In the genomic region with DNA sequence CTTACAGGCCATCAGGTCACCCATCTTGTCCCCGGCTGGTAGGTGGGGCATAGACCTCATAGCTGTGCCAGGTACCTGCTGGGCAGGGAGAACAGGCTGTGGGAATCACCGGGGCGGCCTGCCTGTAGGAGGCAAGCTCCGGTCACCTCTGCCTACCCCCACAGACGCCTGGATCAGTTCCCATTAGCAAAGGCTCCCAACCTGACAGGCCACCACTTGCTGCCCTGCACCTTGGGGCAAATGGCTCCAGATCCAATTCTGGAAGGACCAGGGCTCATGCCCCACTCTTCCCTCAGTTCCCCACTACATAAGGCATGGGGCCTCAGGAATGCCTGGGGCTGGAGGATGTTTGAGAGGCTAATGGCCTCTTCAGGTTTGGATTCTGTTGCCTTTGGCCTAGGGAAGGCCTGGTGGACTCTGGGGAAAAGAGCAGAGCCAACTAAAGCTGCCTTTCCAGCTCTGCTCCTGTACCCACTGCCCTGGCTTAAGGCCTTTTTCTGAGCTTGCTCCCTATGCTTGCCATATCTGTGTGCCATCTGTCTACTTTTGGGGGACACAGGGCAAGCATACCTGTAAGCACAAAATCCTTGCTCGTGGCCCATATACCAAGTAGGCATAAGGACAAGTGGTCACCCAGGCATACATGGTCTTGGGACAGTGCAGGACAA, we compare ENCODE assay signal across 24 mouse cellular contexts. TPM values are rescaled to one million over a fixed set of nuclear protein-coding genes. Genes with fewer than 3 reads are reported as not detected.
A peak's percentile ranks its signal among the peaks of the same experiment; 100 is the strongest.
DNase-seq lines count a peak whose midpoint lies in the region; ATAC-seq lines count a peak whose summit lies in the region.
"Had no signal": no experiment of that assay in that cellular context is flagged by ENCODE, and none has a peak within 500 bp of the region (broad histone marks: within the 10 kb centered on the region; RNA-seq: fewer than 3 reads in every experiment).

No protein-coding gene starts in this region.

- no peaks in the 10 kb centered on the region for H3K9me3 ChIP-seq in forebrain, embryonic 10.5 days
- no peaks in the 10 kb centered on the region for H3K9me3 ChIP-seq in forebrain, embryonic 16.5 days (ENCODE audit: control insufficient read depth, low read length)
- H3K9me3 ChIP-seq in hindbrain, embryonic 10.5 days, result no peaks in the 10 kb centered on the region
- H3K9me3 ChIP-seq in hindbrain, embryonic 11.5 days (ENCODE audit: control insufficient read depth, low read length), result no peaks in the 10 kb centered on the region
- no peaks in the 10 kb centered on the region for H3K9me3 ChIP-seq in neural tube, embryonic 11.5 days (ENCODE audit: control insufficient read depth, low read length)
- no peaks in the 10 kb centered on the region for H3K9me3 ChIP-seq in embryonic facial prominence, embryonic 15.5 days (replicated peaks)
- H3K9me3 ChIP-seq: heart, embryonic 13.5 days; intestine, embryonic 15.5 days had no signal

- H3K27me3 ChIP-seq in forebrain, embryonic 10.5 days (ENCODE audit: poor library complexity, severe bottlenecking), result peaks cover 6% of the 10 kb centered on the region
- H3K27me3 ChIP-seq in forebrain, embryonic 16.5 days (replicated peaks; ENCODE audit: control insufficient read depth, insufficient read depth, low read length), result no peaks in the 10 kb centered on the region
- H3K27me3 ChIP-seq in hindbrain, embryonic 10.5 days (ENCODE audit: insufficient read depth, poor library complexity, severe bottlenecking), result 0 out of 2 replicates have a peak, but pooled peaks cover 6% of the 10 kb centered on the region
- no peaks in the 10 kb centered on the region; the same call in 1 of the 2 replicates for H3K27me3 ChIP-seq in hindbrain, embryonic 11.5 days (ENCODE audit: control insufficient read depth, insufficient read depth, low read length)
- no peaks in the 10 kb centered on the region for H3K27me3 ChIP-seq in neural tube, embryonic 11.5 days (ENCODE audit: control insufficient read depth, insufficient read depth, low read length)
- H3K27me3 ChIP-seq in embryonic facial prominence, embryonic 15.5 days, result 0 out of 2 replicates have a peak, but pooled peaks cover 5% of the 10 kb centered on the region
- H3K27me3 ChIP-seq: intestine, embryonic 15.5 days; Patski had no signal

- H3K36me3 ChIP-seq in forebrain, embryonic 10.5 days (replicated peaks), result no peaks in the 10 kb centered on the region
- no peaks in the 10 kb centered on the region for H3K36me3 ChIP-seq in forebrain, embryonic 16.5 days (ENCODE audit: control insufficient read depth, insufficient read depth)
- no peaks in the 10 kb centered on the region for H3K36me3 ChIP-seq in hindbrain, embryonic 10.5 days
- no peaks in the 10 kb centered on the region for H3K36me3 ChIP-seq in hindbrain, embryonic 11.5 days (ENCODE audit: control insufficient read depth, insufficient read depth, low read length)
- H3K36me3 ChIP-seq in neural tube, embryonic 11.5 days (ENCODE audit: control insufficient read depth, insufficient read depth, low read length), result no peaks in the 10 kb centered on the region
- no peaks in the 10 kb centered on the region for H3K36me3 ChIP-seq in embryonic facial prominence, embryonic 15.5 days
- H3K36me3 ChIP-seq: heart, embryonic 13.5 days; intestine, embryonic 15.5 days had no signal

- H3K4me3 ChIP-seq in forebrain, embryonic 10.5 days, result no peak overlapping the region
- no peak overlapping the region for H3K4me3 ChIP-seq in forebrain, embryonic 16.5 days (replicated peaks; ENCODE audit: low read length)
- no peak overlapping the region for H3K4me3 ChIP-seq in hindbrain, embryonic 10.5 days
- no peak overlapping the region for H3K4me3 ChIP-seq in hindbrain, embryonic 11.5 days (ENCODE audit: low read depth, low read length)
- H3K4me3 ChIP-seq in neural tube, embryonic 11.5 days (ENCODE audit: low read depth, low read length), result no peak overlapping the region
- no peak overlapping the region for H3K4me3 ChIP-seq in embryonic facial prominence, embryonic 15.5 days (replicated peaks)
- H3K4me3 ChIP-seq: erythroblast, embryonic 14.5 days; heart, embryonic 13.5 days; intestine, embryonic 15.5 days had no signal

- H3K4me2 ChIP-seq in forebrain, embryonic 16.5 days (ENCODE audit: low read length), result no peak overlapping the region
- H3K4me2 ChIP-seq in hindbrain, embryonic 11.5 days (replicated peaks; ENCODE audit: low read depth, low read length), result no peak overlapping the region
- no peak overlapping the region for H3K4me2 ChIP-seq in neural tube, embryonic 11.5 days (ENCODE audit: low read depth)
- H3K4me2 ChIP-seq in embryonic facial prominence, embryonic 15.5 days (replicated peaks), result no peak overlapping the region
- H3K4me2 ChIP-seq: heart, embryonic 13.5 days; hindbrain, embryonic 14.5 days; intestine, embryonic 15.5 days had no signal

- H3K9ac ChIP-seq in forebrain, embryonic 16.5 days (replicated peaks; ENCODE audit: low read depth, low read length), result no peak overlapping the region
- no peak overlapping the region for H3K9ac ChIP-seq in hindbrain, embryonic 11.5 days (ENCODE audit: low read depth, low read length)
- H3K9ac ChIP-seq in neural tube, embryonic 11.5 days (ENCODE audit: low read length), result no peak overlapping the region
- no peak overlapping the region for H3K9ac ChIP-seq in embryonic facial prominence, embryonic 15.5 days
- H3K9ac ChIP-seq: heart, embryonic 13.5 days; hindbrain, embryonic 14.5 days; intestine, embryonic 15.5 days had no signal

- peaks cover 91% of the 10 kb centered on the region for H3K4me1 ChIP-seq in forebrain, embryonic 10.5 days
- peaks cover 25% of the 10 kb centered on the region for H3K4me1 ChIP-seq in forebrain, embryonic 16.5 days (replicated peaks; ENCODE audit: control insufficient read depth, insufficient read depth, low read length)
- H3K4me1 ChIP-seq in hindbrain, embryonic 10.5 days (replicated peaks), result peaks cover 97% of the 10 kb centered on the region
- peaks cover 33% of the 10 kb centered on the region for H3K4me1 ChIP-seq in hindbrain, embryonic 11.5 days (replicated peaks; ENCODE audit: control insufficient read depth, insufficient read depth, low read length)
- H3K4me1 ChIP-seq in neural tube, embryonic 11.5 days (ENCODE audit: control insufficient read depth, insufficient read depth, low read length), result peaks cover 41% of the 10 kb centered on the region
- H3K4me1 ChIP-seq in embryonic facial prominence, embryonic 15.5 days, result peaks cover 48% of the 10 kb centered on the region

- 91% methylated on average over 6 of the region's 6 CpGs for WGBS in forebrain, embryonic 10.5 days
- WGBS in forebrain, embryonic 16.5 days, result 88% methylated on average over 6 of the region's 6 CpGs
- 85% methylated on average over 6 of the region's 6 CpGs for WGBS in hindbrain, embryonic 10.5 days
- WGBS in hindbrain, embryonic 11.5 days, result 84% methylated on average over 6 of the region's 6 CpGs
- 80% methylated on average over 6 of the region's 6 CpGs for WGBS in neural tube, embryonic 11.5 days
- 78% methylated on average over 6 of the region's 6 CpGs for WGBS in embryonic facial prominence, embryonic 15.5 days

- no peak for DNase-seq in forebrain, embryonic 10.5 days (ENCODE audit: extremely low spot score, low spot score)
- no peak for DNase-seq in hindbrain, embryonic 10.5 days (ENCODE audit: low spot score)
- DNase-seq in hindbrain, embryonic 11.5 days (ENCODE audit: low spot score), result no peak
- no peak for DNase-seq in neural tube, embryonic 11.5 days (ENCODE audit: low spot score)
- DNase-seq in neural tube, embryonic 10.5 days (ENCODE audit: extremely low spot score, low spot score), result no peak
- no peak for DNase-seq in retina, embryonic 14.5 days (ENCODE audit: low spot score)
- DNase-seq: adrenal gland, adult 2 months; adrenal gland, postnatal 25 days; cerebellum, adult 18-20 months; cerebellum, postnatal 36 days; gastrocnemius, postnatal 10 days; heart, postnatal 4 days; kidney, adult 18-20 months had no signal

- ATAC-seq in forebrain, embryonic 16.5 days, result no peak
- ATAC-seq in hindbrain, embryonic 11.5 days (ENCODE audit: low FRiP score), result no peak
- no peak for ATAC-seq in neural tube, embryonic 11.5 days (ENCODE audit: insufficient read depth, low FRiP score, low TSS enrichment)
- no peak for ATAC-seq in embryonic facial prominence, embryonic 15.5 days (ENCODE audit: insufficient number of reproducible peaks, low FRiP score, low TSS enrichment, low read depth)
- ATAC-seq: intestine, embryonic 15.5 days; Patski had no signal

- peak overlapping the region; percentile 97 for H3K27ac ChIP-seq in forebrain, embryonic 10.5 days
- no peak overlapping the region for H3K27ac ChIP-seq in forebrain, embryonic 16.5 days (ENCODE audit: low read length)
- H3K27ac ChIP-seq in hindbrain, embryonic 10.5 days, result peak overlapping the region; percentile 95
- no peak overlapping the region for H3K27ac ChIP-seq in hindbrain, embryonic 11.5 days (ENCODE audit: low read depth, low read length)
- peak overlapping the region; percentile 35 for H3K27ac ChIP-seq in neural tube, embryonic 11.5 days (ENCODE audit: low read depth, low read length)
- 0 out of 2 replicates have a peak overlapping the region, but pooled peaks have one; percentile 22 for H3K27ac ChIP-seq in embryonic facial prominence, embryonic 15.5 days (replicated peaks)
- H3K27ac ChIP-seq: hindbrain, embryonic 14.5 days; intestine, embryonic 15.5 days had no signal

RNA-seq across cellular contexts. Expression of a gene that starts 9.3 kb away (rescaled TPM):
- polyA plus RNA-seq in forebrain, embryonic 10.5 days (2016; fragmentation: Nextera tagmentation; extraction: Ambion mirVana), result 37.4 and 40.7 TPM in 2 replicates
- 15.8 and 22.0 TPM in 2 replicates for polyA plus RNA-seq in forebrain, embryonic 16.5 days (2015; fragmentation: Nextera tagmentation; extraction: Ambion mirVana)
- 77.4 and 108 TPM in 2 replicates for polyA plus RNA-seq in hindbrain, embryonic 10.5 days (2016; fragmentation: Nextera tagmentation; extraction: Ambion mirVana)
- 44.6 and 60.5 TPM in 2 replicates for polyA plus RNA-seq in hindbrain, embryonic 11.5 days (2014; fragmentation: Nextera tagmentation; extraction: Ambion mirVana)
- 53.7 and 57.8 TPM in 2 replicates for polyA plus RNA-seq in neural tube, embryonic 11.5 days (2014; fragmentation: Nextera tagmentation; extraction: Ambion mirVana)
- polyA plus RNA-seq in embryonic facial prominence, embryonic 15.5 days (2015; fragmentation: Nextera tagmentation; extraction: Ambion mirVana), result 26.8 and 26.9 TPM in 2 replicates

RNA-seq across cellular contexts. Expression of a gene that starts 25.5 kb away (rescaled TPM):
- 1.3 and 1.5 TPM in 2 replicates for polyA plus RNA-seq in forebrain, embryonic 10.5 days (2016; fragmentation: Nextera tagmentation; extraction: Ambion mirVana)
- polyA plus RNA-seq in forebrain, embryonic 16.5 days (2015; fragmentation: Nextera tagmentation; extraction: Ambion mirVana), result 0.85 and 1.6 TPM in 2 replicates
- polyA plus RNA-seq in hindbrain, embryonic 10.5 days (2016; fragmentation: Nextera tagmentation; extraction: Ambion mirVana), result 2.6 and 2.7 TPM in 2 replicates
- 0.94 and 2.4 TPM in 2 replicates for polyA plus RNA-seq in hindbrain, embryonic 11.5 days (2014; fragmentation: Nextera tagmentation; extraction: Ambion mirVana)
- polyA plus RNA-seq in neural tube, embryonic 11.5 days (2014; fragmentation: Nextera tagmentation; extraction: Ambion mirVana), result 1.6 and 1.9 TPM in 2 replicates
- polyA plus RNA-seq in embryonic facial prominence, embryonic 15.5 days (2015; fragmentation: Nextera tagmentation; extraction: Ambion mirVana), result 9.3 and 10.5 TPM in 2 replicates

RNA-seq across cellular contexts. Expression of a gene that starts 40.1 kb away (rescaled TPM):
- polyA plus RNA-seq in forebrain, embryonic 10.5 days (2016; fragmentation: Nextera tagmentation; extraction: Ambion mirVana), result 128 and 130 TPM in 2 replicates
- 91.7 and 101 TPM in 2 replicates for polyA plus RNA-seq in forebrain, embryonic 16.5 days (2015; fragmentation: Nextera tagmentation; extraction: Ambion mirVana)
- polyA plus RNA-seq in hindbrain, embryonic 10.5 days (2016; fragmentation: Nextera tagmentation; extraction: Ambion mirVana), result 123 and 132 TPM in 2 replicates
- polyA plus RNA-seq in hindbrain, embryonic 11.5 days (2014; fragmentation: Nextera tagmentation; extraction: Ambion mirVana), result 89.6 and 93.7 TPM in 2 replicates
- 94.8 and 99.8 TPM in 2 replicates for polyA plus RNA-seq in neural tube, embryonic 11.5 days (2014; fragmentation: Nextera tagmentation; extraction: Ambion mirVana)
- 114 and 115 TPM in 2 replicates for polyA plus RNA-seq in embryonic facial prominence, embryonic 15.5 days (2015; fragmentation: Nextera tagmentation; extraction: Ambion mirVana)

RNA-seq across cellular contexts. Expression of a gene that starts 43.2 kb away (rescaled TPM):
- polyA plus RNA-seq in forebrain, embryonic 10.5 days (2016; fragmentation: Nextera tagmentation; extraction: Ambion mirVana), result not detected in 2 replicates
- not detected in 2 replicates for polyA plus RNA-seq in forebrain, embryonic 16.5 days (2015; fragmentation: Nextera tagmentation; extraction: Ambion mirVana)
- polyA plus RNA-seq in hindbrain, embryonic 10.5 days (2016; fragmentation: Nextera tagmentation; extraction: Ambion mirVana), result not detected in 2 replicates
- polyA plus RNA-seq in hindbrain, embryonic 11.5 days (2014; fragmentation: Nextera tagmentation; extraction: Ambion mirVana), result not detected in 2 replicates
- not detected in 2 replicates for polyA plus RNA-seq in neural tube, embryonic 11.5 days (2014; fragmentation: Nextera tagmentation; extraction: Ambion mirVana)
- not detected in 2 replicates for polyA plus RNA-seq in embryonic facial prominence, embryonic 15.5 days (2015; fragmentation: Nextera tagmentation; extraction: Ambion mirVana)
- polyA plus RNA-seq: activated CD4-positive, CD25-positive, alpha-beta regulatory T cell, adult 4 months; adrenal gland, adult 2 months; embryonic facial prominence, embryonic 14.5 days; erythroblast, embryonic 14.5 days; forebrain, embryonic 11.5 days; heart, embryonic 13.5 days; heart, postnatal 0 days; hindbrain, embryonic 14.5 days; intestine, embryonic 15.5 days had no signal

RNA-seq across cellular contexts. Expression of a gene that starts 47.3 kb away (rescaled TPM):
- 0.67 and 0.80 TPM in 2 replicates for polyA plus RNA-seq in forebrain, embryonic 10.5 days (2016; fragmentation: Nextera tagmentation; extraction: Ambion mirVana)
- not detected in 2 replicates for polyA plus RNA-seq in forebrain, embryonic 16.5 days (2015; fragmentation: Nextera tagmentation; extraction: Ambion mirVana)
- polyA plus RNA-seq in hindbrain, embryonic 10.5 days (2016; fragmentation: Nextera tagmentation; extraction: Ambion mirVana), result not detected in 2 replicates
- not detected in 2 replicates for polyA plus RNA-seq in hindbrain, embryonic 11.5 days (2014; fragmentation: Nextera tagmentation; extraction: Ambion mirVana)
- polyA plus RNA-seq in neural tube, embryonic 11.5 days (2014; fragmentation: Nextera tagmentation; extraction: Ambion mirVana), result not detected in 2 replicates
- polyA plus RNA-seq in embryonic facial prominence, embryonic 15.5 days (2015; fragmentation: Nextera tagmentation; extraction: Ambion mirVana), result 0.77 TPM in 1 of 2 replicates, not detected in the other
- polyA plus RNA-seq: activated CD4-positive, CD25-positive, alpha-beta regulatory T cell, adult 4 months; embryonic facial prominence, embryonic 14.5 days; erythroblast, embryonic 14.5 days; heart, embryonic 13.5 days; heart, postnatal 0 days; hindbrain, embryonic 14.5 days; intestine, embryonic 15.5 days had no signal

Comparison
In these comparisons a context has a peak if more than half of its experiments do, and no peak if none do; other contexts are left out.
1. H3K27ac ChIP-seq: peak in forebrain, embryonic 10.5 days (single experiment), hindbrain, embryonic 10.5 days (single experiment), neural tube, embryonic 11.5 days (single experiment) and embryonic facial prominence, embryonic 15.5 days (single experiment); none in forebrain, embryonic 16.5 days (single experiment) and hindbrain, embryonic 11.5 days (single experiment).